In genomic region chr12:106220071-106220470, GRCm38 (mm10) we compare ENCODE assay signal across 16 mouse cellular contexts.
"Had no signal": no experiment of that assay in that cellular context is flagged by ENCODE, and none has a peak within 500 bp of the region (broad histone marks: within the 10 kb centered on the region; RNA-seq: fewer than 3 reads in every experiment).

No protein-coding gene starts in this region.

- H3K9me3 ChIP-seq: midbrain, embryonic 10.5 days; neural tube, embryonic 12.5 days; stomach, embryonic 15.5 days had no signal

- H3K4me2 ChIP-seq: lung, embryonic 14.5 days; neural tube, embryonic 12.5 days; stomach, embryonic 15.5 days had no signal

- H3K9ac ChIP-seq: liver, embryonic 14.5 days; lung, embryonic 14.5 days; neural tube, embryonic 12.5 days; stomach, embryonic 15.5 days had no signal

- ATAC-seq: midbrain, embryonic 16.5 days had no signal

- DNase-seq: lung, adult 18-20 months; lung, embryonic 14.5 days; lung, postnatal 10 days; lung, postnatal 4 days; midbrain, embryonic 14.5 days; right cerebral cortex, postnatal 14 days; thymus, adult 2 months; thymus, postnatal 25 days; thymus, postnatal 4 days had no signal

- H3K36me3 ChIP-seq: midbrain, embryonic 10.5 days; neural tube, embryonic 12.5 days; stomach, embryonic 15.5 days had no signal

- H3K4me3 ChIP-seq: midbrain, embryonic 10.5 days; myocyte; neural tube, embryonic 12.5 days; stomach, embryonic 15.5 days had no signal

- H3K27me3 ChIP-seq: stomach, embryonic 15.5 days had no signal

- H3K27ac ChIP-seq: liver, embryonic 14.5 days; midbrain, embryonic 10.5 days; neural tube, embryonic 12.5 days; stomach, embryonic 15.5 days; stomach, postnatal 0 days had no signal

- H3K4me1 ChIP-seq: neural tube, embryonic 12.5 days; stomach, embryonic 15.5 days had no signal
